Mouse (Mus musculus) bone marrow macrophage, adult 2 months (primary cell): ENCODE measurements around the gene Prkaa1.

Experiments
- CTCF ChIP-seq: IDR thresholded peaks from 2 replicates; pipeline ENCODE4 v1.5.1; 2012; ENCODE audit warnings: low read depth, mild to moderate bottlenecking, low read length, moderate library complexity
- POLR2A ChIP-seq: IDR thresholded peaks from 2 replicates; pipeline ENCODE4 v1.6.1; 2012; ENCODE audit warnings: mild to moderate bottlenecking, low read depth, low read length, borderline replicate concordance

GRCm38 (mm10) chr15:5112651-5113050 is 31.0 kb upstream of the Prkaa1 start:
- TF ChIP-seq POLR2A: no peak
- no peak for TF ChIP-seq CTCF
